Mouse (Mus musculus): ENCODE measurements around the gene Mthfd1.
A peak's percentile ranks its signal among the peaks of the same experiment; 100 is the strongest.

The Mthfd1 gene

GRCm38 (mm10) chr12:76263876-76264275, 8.8 kb downstream of the Mthfd1 start:
- DNase-seq (ENCODE audit: low read depth, low spot score): no peak

GRCm38 (mm10) chr12:76264325-76264965, 9.3 kb downstream of the Mthfd1 start:
- DNase-seq (ENCODE audit: low read depth, low spot score): no peak

GRCm38 (mm10) chr12:76265001-76265400, 9.9 kb downstream of the Mthfd1 start:
- DNase-seq (ENCODE audit: low read depth, low spot score): no peak

GRCm38 (mm10) chr12:76266875-76267274, 11.8 kb downstream of the Mthfd1 start:
- no peak for DNase-seq (ENCODE audit: low read depth, low spot score)

- no peak for DNase-seq (ENCODE audit: low read depth, low spot score)
Observed at GRCm38 (mm10) chr12:76268686-76269085, 13.6 kb downstream of the Mthfd1 start.

GRCm38 (mm10) chr12:76269196-76269595, 14.1 kb downstream of the Mthfd1 start:
- no peak for DNase-seq (ENCODE audit: low read depth, low spot score)

- no peak for DNase-seq (ENCODE audit: low read depth, low spot score)
Observed at GRCm38 (mm10) chr12:76271516-76271915, 16.4 kb downstream of the Mthfd1 start.

GRCm38 (mm10) chr12:76272610-76273524, 17.8 kb downstream of the Mthfd1 start:
- no peak for DNase-seq (ENCODE audit: low read depth, low spot score)

GRCm38 (mm10) chr12:76278209-76278608, 23.1 kb downstream of the Mthfd1 start:
- no peak for DNase-seq (ENCODE audit: low read depth, low spot score)

- DNase-seq (ENCODE audit: low read depth, low spot score): no peak
Observed at GRCm38 (mm10) chr12:76280556-76280955, 25.5 kb downstream of the Mthfd1 start.

- DNase-seq (ENCODE audit: low read depth, low spot score): no peak
Observed at GRCm38 (mm10) chr12:76281111-76281660, 26.1 kb downstream of the Mthfd1 start.

GRCm38 (mm10) chr12:76282132-76282531, 27.0 kb downstream of the Mthfd1 start:
- no peak for DNase-seq (ENCODE audit: low read depth, low spot score)

- no peak for DNase-seq (ENCODE audit: low read depth, low spot score)
Observed at GRCm38 (mm10) chr12:76282532-76283173, 27.6 kb downstream of the Mthfd1 start.

- DNase-seq (ENCODE audit: low read depth, low spot score): no peak
Observed at GRCm38 (mm10) chr12:76285418-76285817, 30.3 kb downstream of the Mthfd1 start.

- DNase-seq (ENCODE audit: low read depth, low spot score): peak; percentile 77
Observed at GRCm38 (mm10) chr12:76287986-76288385, 32.9 kb downstream of the Mthfd1 start.

GRCm38 (mm10) chr12:76288494-76288893, 33.4 kb downstream of the Mthfd1 start:
- DNase-seq (ENCODE audit: low read depth, low spot score): no peak

GRCm38 (mm10) chr12:76289428-76289827, 34.3 kb downstream of the Mthfd1 start:
- DNase-seq (ENCODE audit: low read depth, low spot score): no peak

- DNase-seq (ENCODE audit: low read depth, low spot score): no peak
Observed at GRCm38 (mm10) chr12:76290271-76290670, 35.2 kb downstream of the Mthfd1 start.

- DNase-seq (ENCODE audit: low read depth, low spot score): no peak
Observed at GRCm38 (mm10) chr12:76293192-76293591, 38.1 kb downstream of the Mthfd1 start.

GRCm38 (mm10) chr12:76297830-76298229, 42.7 kb downstream of the Mthfd1 start:
- no peak for DNase-seq (ENCODE audit: low read depth, low spot score)

- no peak for DNase-seq (ENCODE audit: low read depth, low spot score)
Observed at GRCm38 (mm10) chr12:76299361-76299906, 44.3 kb downstream of the Mthfd1 start.

GRCm38 (mm10) chr12:76300367-76300766, 45.3 kb downstream of the Mthfd1 start:
- DNase-seq (ENCODE audit: low read depth, low spot score): no peak
